Mouse (Mus musculus) gastrocnemius, adult 18-20 months (tissue): ENCODE measurements at regions not wholly inside any gene's neighbourhood (a gene's known extent, or its start where the extent isn't known, plus 50 kb on each side); places are given as distances from the start of the nearest gene placed in this dataset.
A peak's percentile ranks its signal among the peaks of the same experiment; 100 is the strongest.
"Not testable (repeated sequence)": the region's sequence is repeated elsewhere in the genome, so short reads cannot be mapped to it uniquely, and the experiment has no call there.

ENCODE experiments used
- DNase-seq: peaks from one replicate; pipeline ENCODE4 v3.0.0; 2021; ENCODE audit warnings: low spot score

- DNase-seq = no peak
These were observed 289.2 kb upstream of the Kdm8 start for GRCm38 (mm10) chr7:125155291-125155690.

GRCm38 (mm10) chr7:125166881-125167351 lies 277.6 kb upstream of the Kdm8 start:
- DNase-seq = peak; percentile 9

DNA sequence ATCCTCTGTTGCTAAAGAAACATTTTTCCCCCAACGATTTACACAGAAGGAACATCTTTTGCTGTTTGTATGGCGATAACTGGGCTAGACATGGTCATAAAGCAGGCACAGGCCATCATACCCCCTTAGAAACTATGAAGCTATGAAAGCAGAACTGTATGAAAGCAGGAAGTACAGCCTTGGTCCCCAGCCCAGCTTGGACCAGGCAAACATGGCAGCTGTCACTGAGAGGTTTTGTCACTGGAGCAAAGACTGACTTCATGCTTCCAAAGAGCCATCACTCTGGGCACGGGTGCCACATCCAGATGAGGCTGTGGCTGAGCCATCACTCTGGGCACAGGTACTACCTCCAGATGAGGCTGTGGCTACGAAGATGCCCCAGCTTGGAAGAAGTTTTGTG lies 276.8 kb upstream of the Kdm8 start:
- no peak for DNase-seq

DNA sequence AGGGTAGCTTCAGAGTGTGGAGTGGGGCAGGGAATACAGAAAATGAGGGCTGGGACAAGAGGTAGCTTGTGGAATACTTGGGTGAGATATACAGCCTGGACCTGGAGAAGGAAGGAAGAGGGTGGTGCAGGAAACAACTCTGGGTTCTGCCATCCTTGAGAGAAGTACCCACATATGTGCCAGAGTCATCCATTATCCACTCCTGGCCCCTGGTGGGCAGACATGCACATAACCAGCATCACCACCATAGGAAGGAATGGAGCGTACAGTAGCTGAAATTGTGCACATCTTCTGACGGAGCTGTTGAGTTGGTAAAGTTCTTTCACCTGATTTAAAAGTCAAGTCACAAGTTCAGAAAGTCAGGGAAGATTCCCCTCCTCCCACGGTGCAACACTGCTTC lies 262.9 kb upstream of the Kdm8 start:
- no peak for DNase-seq

- DNase-seq = no peak
These were observed 262.2 kb upstream of the Kdm8 start for GRCm38 (mm10) chr7:125182266-125182665.

GRCm38 (mm10) chr7:125183011-125183410 lies 261.5 kb upstream of the Kdm8 start:
- DNase-seq = not testable (repeated sequence)

GRCm38 (mm10) chr7:125185037-125185679 lies 259.3 kb upstream of the Kdm8 start:
- no peak for DNase-seq

DNA sequence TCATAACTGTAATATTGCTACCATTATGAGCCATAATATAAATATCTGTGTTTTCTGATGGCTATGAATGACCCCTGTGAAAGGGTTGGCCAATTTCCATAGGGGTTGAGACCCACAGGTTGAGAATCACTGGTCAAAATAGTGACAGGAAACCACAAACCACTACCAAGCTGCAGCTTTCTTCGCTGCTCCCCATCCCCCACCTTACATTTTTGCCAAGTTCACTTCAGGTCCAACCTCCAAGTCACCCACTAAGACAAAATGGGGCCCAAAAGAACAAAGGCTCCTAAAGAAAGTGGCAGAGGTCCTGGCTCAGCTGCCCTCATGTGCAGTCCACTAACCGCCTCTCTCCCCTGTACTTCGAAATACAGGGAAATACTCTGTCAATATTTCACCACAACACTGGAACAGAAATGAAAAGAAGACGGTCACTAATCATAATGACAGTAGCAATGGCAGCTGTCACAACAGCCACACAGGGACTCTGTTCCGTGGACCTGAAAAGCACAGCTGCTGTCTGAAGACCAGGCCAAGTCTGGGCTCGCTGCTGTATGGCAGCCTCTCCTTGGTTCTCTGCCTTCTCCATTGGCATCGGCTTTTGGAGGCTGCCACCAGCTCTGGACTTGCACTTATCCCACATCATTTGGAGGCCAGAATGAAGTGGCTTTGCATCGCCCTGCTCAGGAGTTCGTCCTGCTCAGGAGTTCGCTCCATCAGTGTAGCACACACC lies 257.3 kb upstream of the Kdm8 start:
- no peak for DNase-seq

GRCm38 (mm10) chr7:125188986-125189385 lies 255.5 kb upstream of the Kdm8 start:
- DNase-seq = no peak

DNA sequence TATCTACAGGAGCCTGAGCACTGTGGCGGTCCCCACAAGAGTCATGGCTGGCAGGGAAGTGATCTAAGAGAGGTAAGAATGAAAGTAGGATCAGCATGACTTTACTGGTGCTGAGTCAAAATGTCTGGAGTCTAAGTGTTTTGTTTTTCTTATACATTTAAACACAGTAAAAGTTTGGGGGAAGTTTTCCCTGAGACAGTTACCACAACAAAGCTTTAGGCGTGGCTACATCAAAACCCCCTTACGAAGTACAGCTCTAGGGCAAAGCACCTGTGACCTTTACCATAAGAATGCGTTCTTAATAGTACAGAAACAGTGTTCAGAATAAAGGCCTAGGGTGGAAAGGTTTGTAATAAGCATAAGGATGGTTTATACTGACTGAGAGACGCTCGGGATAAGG lies 254.4 kb upstream of the Kdm8 start:
- no peak for DNase-seq

DNA sequence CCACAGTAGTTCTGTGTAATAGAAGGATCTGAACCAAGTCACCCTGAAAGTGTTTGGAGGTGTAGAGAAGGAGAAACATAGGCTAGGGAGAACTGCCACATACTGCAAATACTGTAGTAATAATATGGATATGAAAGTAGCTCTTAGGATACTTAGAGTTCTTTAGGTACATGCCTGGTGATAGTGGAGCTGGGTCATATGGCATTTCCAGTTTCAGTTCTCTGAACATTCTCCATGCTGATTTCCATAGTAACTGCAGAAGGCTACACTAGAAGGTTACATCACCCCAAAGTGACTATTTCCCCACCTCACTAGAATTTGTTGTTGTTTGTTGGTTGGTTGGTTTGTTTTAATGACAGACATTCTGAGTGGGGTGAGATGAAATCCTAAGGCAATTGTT lies 253.2 kb upstream of the Kdm8 start:
- DNase-seq = no peak

GRCm38 (mm10) chr7:125211346-125211973 lies 233.0 kb upstream of the Kdm8 start:
- DNase-seq = no peak

GRCm38 (mm10) chr7:125214036-125214435 lies 230.4 kb upstream of the Kdm8 start:
- DNase-seq = no peak

- DNase-seq = no peak
These were observed 226.8 kb upstream of the Kdm8 start for GRCm38 (mm10) chr7:125217630-125218029.

- DNase-seq = no peak
These were observed 221.8 kb upstream of the Kdm8 start for GRCm38 (mm10) chr7:125222684-125223083.

GRCm38 (mm10) chr7:125234911-125235310 lies 209.6 kb upstream of the Kdm8 start:
- DNase-seq = no peak

- DNase-seq = no peak
These were observed 207.4 kb upstream of the Kdm8 start for GRCm38 (mm10) chr7:125237026-125237425.

GRCm38 (mm10) chr7:125243021-125243420 lies 201.5 kb upstream of the Kdm8 start:
- no peak for DNase-seq

DNA sequence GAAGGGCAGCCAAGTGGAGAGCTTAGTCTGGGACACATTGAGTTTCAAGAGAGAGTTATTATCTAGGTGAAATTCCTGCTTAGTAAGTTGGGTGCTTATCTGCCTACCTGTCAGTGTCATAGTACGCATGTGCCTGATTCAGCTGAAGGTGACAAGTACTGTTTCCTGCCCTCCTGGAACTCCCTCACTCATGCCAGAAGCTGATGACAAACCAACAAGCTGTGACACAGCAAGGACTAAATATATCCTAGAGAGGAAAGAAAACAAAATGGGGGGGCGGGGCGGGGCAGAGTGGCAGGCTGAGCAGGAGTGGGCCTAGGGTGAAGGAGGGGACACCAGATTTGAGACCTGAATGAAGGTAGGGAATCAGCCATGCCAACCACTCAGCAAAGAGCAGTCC lies 196.1 kb upstream of the Kdm8 start:
- DNase-seq = no peak

DNA sequence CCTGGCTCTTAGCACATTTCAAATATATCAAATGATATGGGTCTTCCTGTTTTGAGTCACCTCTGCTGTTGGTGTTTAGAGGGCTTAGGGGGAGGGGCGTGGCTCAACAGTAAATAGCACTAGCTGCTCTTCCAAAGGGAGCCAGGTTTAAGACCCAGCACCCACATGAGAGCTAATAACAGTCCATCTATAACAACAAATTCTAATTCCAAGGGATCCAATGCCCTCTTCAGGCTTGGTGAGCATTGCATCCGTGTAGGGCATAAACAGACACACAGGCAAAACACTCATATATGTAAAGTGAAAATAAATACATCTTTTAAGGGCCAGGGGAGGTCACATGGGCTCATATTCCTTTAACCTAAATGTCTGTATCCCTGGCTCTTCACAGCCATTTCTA lies 194.1 kb upstream of the Kdm8 start:
- no peak for DNase-seq

DNA sequence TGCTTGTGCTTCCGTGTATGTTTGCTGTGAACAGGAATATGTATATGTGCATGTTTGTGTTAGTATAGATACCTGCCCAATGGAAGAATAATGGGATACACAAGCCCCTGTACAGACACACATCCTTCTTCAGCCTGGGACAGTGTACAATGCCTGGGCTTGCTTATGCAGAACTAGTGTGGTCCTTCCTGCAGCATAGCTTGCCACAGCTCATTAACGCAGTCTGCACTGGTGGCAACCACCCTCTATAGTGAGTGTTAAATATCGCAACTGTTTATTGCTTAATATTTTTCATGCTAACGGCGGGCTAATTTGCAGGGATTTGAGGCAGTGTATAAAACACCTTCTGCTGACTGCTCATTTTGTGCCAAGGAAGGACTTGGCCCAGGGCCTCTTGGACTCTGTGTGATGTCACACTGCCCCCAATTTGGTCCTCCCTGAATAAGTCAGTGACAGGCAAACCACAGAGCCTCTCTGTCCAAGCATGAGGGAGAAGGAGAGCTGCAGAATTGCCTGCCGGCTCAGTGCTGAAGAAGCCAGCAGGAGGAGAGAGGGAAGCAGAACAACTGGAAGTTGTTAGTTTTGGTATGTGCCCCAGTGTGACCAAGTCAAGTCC lies 193.4 kb upstream of the Kdm8 start:
- DNase-seq = no peak

- DNase-seq = no peak
These were observed 190.2 kb upstream of the Kdm8 start for GRCm38 (mm10) chr7:125254302-125254701.
